Mouse (Mus musculus): ENCODE measurements around the gene Gbp7.

DNA sequence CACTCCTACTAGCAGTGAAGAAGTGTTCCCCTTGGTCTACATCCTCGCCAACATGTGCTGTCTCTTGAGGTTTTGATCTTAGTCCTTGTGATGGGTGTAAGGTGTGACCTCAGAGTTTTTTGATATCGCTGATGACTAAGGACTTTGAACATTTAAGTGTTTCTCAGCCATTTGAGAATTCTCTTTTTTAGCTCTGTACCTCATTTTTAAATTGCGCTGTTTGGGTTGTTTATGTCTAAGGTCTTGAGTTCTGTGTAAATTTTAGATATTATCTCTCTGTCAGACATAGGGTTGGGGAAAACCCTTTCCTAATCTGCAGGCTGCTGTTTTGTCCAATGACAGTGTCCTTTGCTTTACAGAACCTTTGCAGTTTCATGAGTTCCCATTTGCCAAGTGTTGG, 3.0 kb downstream of the Gbp7 start:
- no peak for TF ChIP-seq EP300 (IDR thresholded peaks at IDR 0.05; ENCODE audit: low read depth)
- no peak for TF ChIP-seq CTCF (IDR thresholded peaks at IDR 0.05; ENCODE audit: low read depth)
